Mouse (Mus musculus): Measurements from ENCODE around the gene Dennd5b.

- TF ChIP-seq EP300 (IDR thresholded peaks at IDR 0.05; ENCODE audit: low read depth) (no peak), CTCF (IDR thresholded peaks at IDR 0.05; ENCODE audit: low read depth) (no peak)
Measured at GRCm38 (mm10) chr6:149040099-149040498, 61.4 kb downstream of the Dennd5b start.

Measured in liver, embryonic 14.5 days (tissue).